24 mouse cellular contexts compared by ENCODE assay signal in the genomic region with DNA sequence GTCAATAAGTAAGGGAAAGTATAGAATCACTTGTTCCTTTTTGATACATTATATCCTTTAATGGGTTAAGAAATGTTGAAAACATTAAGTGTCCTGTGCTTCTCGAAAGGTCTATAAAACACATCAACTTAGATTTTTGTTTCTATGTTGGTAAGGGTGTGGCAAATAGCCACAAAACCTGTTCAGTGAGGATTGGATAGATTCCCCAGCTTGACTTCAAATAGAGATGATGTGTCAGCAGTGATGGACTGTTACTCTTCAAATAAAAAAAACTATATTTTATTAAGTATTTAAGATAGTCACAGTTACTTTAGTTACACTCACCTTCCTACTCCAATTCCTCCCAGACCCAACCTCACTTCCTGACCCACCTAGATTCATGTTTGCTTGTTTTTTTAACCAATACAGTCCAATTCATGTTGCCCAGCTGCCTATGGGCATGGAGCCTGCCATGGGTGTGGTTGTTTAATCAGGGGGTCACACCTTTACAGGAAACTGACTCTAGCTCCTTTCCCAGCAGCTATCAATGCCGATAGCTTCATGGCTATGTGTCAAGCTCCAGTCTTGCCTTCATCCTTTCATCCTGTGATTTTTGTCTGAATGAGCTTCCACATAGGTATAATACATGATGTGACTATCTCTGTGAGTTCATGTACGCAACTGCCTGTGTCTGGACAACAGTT. TPM values are rescaled to one million over a fixed set of nuclear protein-coding genes. Genes with fewer than 3 reads are reported as not detected.
A peak's percentile ranks its signal among the peaks of the same experiment; 100 is the strongest.
DNase-seq lines count a peak whose midpoint lies in the region; ATAC-seq and TF ChIP-seq lines count a peak whose summit lies in the region.
"Had no signal": no experiment of that assay in that cellular context is flagged by ENCODE, and none has a peak within 500 bp of the region (broad histone marks: within the 10 kb centered on the region; RNA-seq: fewer than 3 reads in every experiment).

No protein-coding gene starts in this region.

- H3K4me1 ChIP-seq in liver, embryonic 14.5 days (replicated peaks; ENCODE audit: control insufficient read depth in 2 of 2, insufficient read depth in 2 of 2, low read length in 1 of 2) = peaks cover 0 to 4% of the 10 kb centered on the region in 2 experiments; a peak in 1 of 4 replicates
- H3K4me1 ChIP-seq in stomach, postnatal 0 days (replicated peaks; ENCODE audit: control insufficient read depth, insufficient read depth) = no peaks in the 10 kb centered on the region
- H3K4me1 ChIP-seq: embryonic facial prominence, embryonic 13.5 days; forebrain, embryonic 10.5 days; heart, embryonic 13.5 days; hindbrain, embryonic 12.5 days had no signal

- no peaks in the 10 kb centered on the region for H3K27me3 ChIP-seq in liver, embryonic 14.5 days (ENCODE audit: control insufficient read depth, insufficient read depth, low read length)
- no peaks in the 10 kb centered on the region for H3K27me3 ChIP-seq in stomach, postnatal 0 days (ENCODE audit: control insufficient read depth, insufficient read depth, low read length)
- H3K27me3 ChIP-seq: CH12.LX; embryonic facial prominence, embryonic 13.5 days; heart, embryonic 13.5 days; hindbrain, embryonic 12.5 days had no signal

- 63% methylated on average over 3 of the region's 3 CpGs for WGBS in liver, embryonic 14.5 days (ENCODE audit: insufficient replicate concordance)
- 66% methylated on average over 3 of the region's 3 CpGs for WGBS in stomach, postnatal 0 days

- peak; percentile 10 for DNase-seq in c-Kit-positive CD71-positive TER-119-negative erythroid progenitor cells, embryonic 14.5 days (ENCODE audit: low read depth)
- DNase-seq in liver = peak; percentile 15
- DNase-seq in liver, embryonic 14.5 days (ENCODE audit: low read depth in 3 of 3, low spot score in 3 of 3) = peak; percentile 3 to 22 (median 5)
- no peak for DNase-seq in stomach, postnatal 0 days (ENCODE audit: low spot score)
- DNase-seq in left cerebral cortex, adult 18-20 months (ENCODE audit: low spot score in 2 of 2) = no peak
- no peak for DNase-seq in gastrocnemius, postnatal 10 days
- no peak for DNase-seq in right cerebral cortex, postnatal 14 days
- DNase-seq: adrenal gland, adult 2 months; adrenal gland, postnatal 25 days; cerebellum, adult 11-12 months; cerebellum, adult 9-11 months; cerebellum, postnatal 36 days; gastrocnemius, adult 2 months; gastrocnemius, postnatal 36 days; heart, adult 11 months; heart, postnatal 4 days had no signal

- no peak for TF ChIP-seq CTCF in liver, embryonic 14.5 days (IDR thresholded peaks at IDR 0.05; ENCODE audit: low read depth)
- no peak for TF ChIP-seq CTCF in stomach, postnatal 0 days (IDR thresholded peaks at IDR 0.05; ENCODE audit: low read depth)

- H3K4me3 ChIP-seq in liver, embryonic 14.5 days (ENCODE audit: insufficient read depth in 1 of 2, low read depth in 2 of 2, low read length in 2 of 2) = no peak overlapping the region
- no peak overlapping the region for H3K4me3 ChIP-seq in stomach, postnatal 0 days (ENCODE audit: low read depth, low read length)
- H3K4me3 ChIP-seq: embryonic facial prominence, embryonic 13.5 days; forebrain, embryonic 10.5 days; gastrocnemius, adult 2 months; heart, embryonic 13.5 days; hindbrain, embryonic 12.5 days had no signal

- TF ChIP-seq EP300 in liver, embryonic 14.5 days (IDR thresholded peaks at IDR 0.05; ENCODE audit: low read depth) = 0 out of 2 replicates have a peak, but pooled peaks have one; percentile 28
- peak; percentile 26 for TF ChIP-seq EP300 in stomach, postnatal 0 days (optimal IDR thresholded peaks at IDR 0.05)

- H3K9me3 ChIP-seq in liver, embryonic 14.5 days (ENCODE audit: control insufficient read depth, low read length) = no peaks in the 10 kb centered on the region
- no peaks in the 10 kb centered on the region for H3K9me3 ChIP-seq in stomach, postnatal 0 days (ENCODE audit: control insufficient read depth, low read length)
- H3K9me3 ChIP-seq: embryonic facial prominence, embryonic 13.5 days; forebrain, embryonic 10.5 days; heart, embryonic 13.5 days; hindbrain, embryonic 12.5 days had no signal

- no peak overlapping the region for H3K4me2 ChIP-seq in liver, embryonic 14.5 days (ENCODE audit: low read depth)
- no peak overlapping the region for H3K4me2 ChIP-seq in stomach, postnatal 0 days (replicated peaks; ENCODE audit: low read depth)
- H3K4me2 ChIP-seq: embryonic facial prominence, embryonic 13.5 days; heart, embryonic 13.5 days; hindbrain, embryonic 12.5 days had no signal

- no peaks in the 10 kb centered on the region for H3K36me3 ChIP-seq in liver, embryonic 14.5 days (replicated peaks; ENCODE audit: control insufficient read depth, insufficient read depth, low read depth)
- H3K36me3 ChIP-seq in stomach, postnatal 0 days (ENCODE audit: control insufficient read depth, insufficient read depth, low read length) = no peaks in the 10 kb centered on the region
- H3K36me3 ChIP-seq: embryonic facial prominence, embryonic 13.5 days; forebrain, embryonic 10.5 days; heart, embryonic 13.5 days; hindbrain, embryonic 12.5 days had no signal

- no peak overlapping the region for H3K9ac ChIP-seq in liver, embryonic 14.5 days (replicated peaks)
- no peak overlapping the region for H3K9ac ChIP-seq in stomach, postnatal 0 days (ENCODE audit: low read length)
- H3K9ac ChIP-seq: embryonic facial prominence, embryonic 13.5 days; heart, embryonic 13.5 days; hindbrain, embryonic 12.5 days had no signal

- H3K27ac ChIP-seq in liver, embryonic 14.5 days = no peak overlapping the region
- H3K27ac ChIP-seq in stomach, postnatal 0 days (replicated peaks) = no peak overlapping the region
- H3K27ac ChIP-seq: embryonic facial prominence, embryonic 13.5 days; forebrain, embryonic 10.5 days; gastrocnemius, adult 2 months; heart, embryonic 13.5 days; hindbrain, embryonic 12.5 days had no signal

- peak; percentile 70 for ATAC-seq in liver, embryonic 14.5 days (ENCODE audit: insufficient read depth)
- no peak for ATAC-seq in stomach, postnatal 0 days (ENCODE audit: low FRiP score, low TSS enrichment)
- ATAC-seq: forebrain, embryonic 14.5 days; hindbrain, embryonic 16.5 days; Patski had no signal

RNA-seq across cellular contexts. Expression of gene Usp25, which starts 45.8 kb away (rescaled TPM):
- polyA plus RNA-seq in liver, embryonic 14.5 days (2012; rRNA removed) = 18.2 and 30.4 TPM in 2 replicates
- polyA plus RNA-seq in liver, embryonic 14.5 days (2014; fragmentation: Nextera tagmentation; extraction: Ambion mirVana) = 45.5 and 51.8 TPM in 2 replicates
- 30.3 and 31.1 TPM in 2 replicates for polyA plus RNA-seq in stomach, postnatal 0 days (2015; fragmentation: Nextera tagmentation; extraction: Ambion mirVana)
- 10 to 100 TPM; 35.1 to 35.6 TPM for total RNA-seq in left cerebral cortex, adult 18-20 months (2021)
- total RNA-seq in gastrocnemius, postnatal 10 days (2021) = 10 to 100 TPM; 76.4 to 78.0 TPM

Comparison
In these comparisons a context has a peak if more than half of its experiments do, and no peak if none do; other contexts are left out.
1. DNase-seq: peak in c-Kit-positive CD71-positive TER-119-negative erythroid progenitor cells, embryonic 14.5 days (single experiment), liver (single experiment) and liver, embryonic 14.5 days (3 of 3); none in stomach, postnatal 0 days (single experiment), left cerebral cortex, adult 18-20 months (0 of 2), gastrocnemius, postnatal 10 days (single experiment) and right cerebral cortex, postnatal 14 days (single experiment).